ENCODE assay signal across 8 mouse cellular contexts in genomic region chrX:51205548-51206324, GRCm38 (mm10). TPM values are rescaled to one million over a fixed set of nuclear protein-coding genes. Genes with fewer than 3 reads are reported as not detected.
DNase-seq lines count a peak whose midpoint lies in the region; ATAC-seq and TF ChIP-seq lines count a peak whose summit lies in the region.

No protein-coding gene starts in this region.

- ATAC-seq in embryonic facial prominence, embryonic 13.5 days (ENCODE audit: insufficient number of reproducible peaks, insufficient read depth, low FRiP score, low TSS enrichment, low read depth): peak; percentile 64; the same call in 1 of the 2 replicates
- peak; percentile 58; the same call in 1 of the 2 replicates for ATAC-seq in limb, embryonic 15.5 days (ENCODE audit: insufficient number of reproducible peaks, low FRiP score, low TSS enrichment, low read depth)
- peak; percentile 77 for ATAC-seq in midbrain, embryonic 16.5 days

- H3K9ac ChIP-seq in embryonic facial prominence, embryonic 13.5 days: peak overlapping the region; percentile 67
- peak overlapping the region; percentile 39 for H3K9ac ChIP-seq in limb, embryonic 15.5 days
- H3K9ac ChIP-seq in midbrain, embryonic 16.5 days (ENCODE audit: low read depth, low read length): peak overlapping the region; percentile 38; the same call in 1 of the 2 replicates

- H3K9me3 ChIP-seq in embryonic facial prominence, embryonic 13.5 days: no peaks in the 10 kb centered on the region
- H3K9me3 ChIP-seq in hindbrain, embryonic 10.5 days: peaks cover 5% of the 10 kb centered on the region; the same call in 1 of the 2 replicates
- H3K9me3 ChIP-seq in limb, embryonic 15.5 days: no peaks in the 10 kb centered on the region
- no peaks in the 10 kb centered on the region; the same call in 1 of the 2 replicates for H3K9me3 ChIP-seq in midbrain, embryonic 16.5 days (replicated peaks; ENCODE audit: control insufficient read depth, low read length, poor library complexity, severe bottlenecking)

- H3K27ac ChIP-seq in embryonic facial prominence, embryonic 13.5 days: peak overlapping the region; percentile 77
- peak overlapping the region; percentile 85 for H3K27ac ChIP-seq in hindbrain, embryonic 10.5 days
- H3K27ac ChIP-seq in limb, embryonic 15.5 days: peak overlapping the region; percentile 87
- no peak overlapping the region for H3K27ac ChIP-seq in midbrain, embryonic 16.5 days (ENCODE audit: low read length)
- peak overlapping the region; percentile 53; the same call in 1 of the 2 replicates for H3K27ac ChIP-seq in testis, adult 2 months (ENCODE audit: control insufficient read depth, insufficient read depth, low read depth, low read length)

- H3K36me3 ChIP-seq in embryonic facial prominence, embryonic 13.5 days: no peaks in the 10 kb centered on the region
- H3K36me3 ChIP-seq in hindbrain, embryonic 10.5 days: no peaks in the 10 kb centered on the region
- no peaks in the 10 kb centered on the region for H3K36me3 ChIP-seq in limb, embryonic 15.5 days
- no peaks in the 10 kb centered on the region for H3K36me3 ChIP-seq in midbrain, embryonic 16.5 days (ENCODE audit: control insufficient read depth, insufficient read depth, low read length)
- H3K36me3 ChIP-seq in testis, adult 2 months (ENCODE audit: control insufficient read depth, insufficient read depth, low read length): no peaks in the 10 kb centered on the region

- DNase-seq in CD8-positive naive resting alpha-beta T cell, adult 2 months (ENCODE audit: low read depth in 2 of 2, low spot score in 2 of 2): peak; percentile 54 to 62
- DNase-seq in adrenal gland, adult 18-20 months (ENCODE audit: low spot score in 2 of 2): peak; percentile 24
- DNase-seq in hindbrain, embryonic 10.5 days (ENCODE audit: low spot score): peak; percentile 62
- DNase-seq in left cerebral cortex, postnatal 36 days (ENCODE audit: low spot score in 2 of 2): no peak

- no peak for TF ChIP-seq POLR2A in testis, adult 2 months (IDR thresholded peaks at IDR 0.05; ENCODE audit: control insufficient read depth, low read depth, low read length)

- TF ChIP-seq CTCF in testis, adult 2 months (IDR thresholded peaks at IDR 0.05; ENCODE audit: control insufficient read depth, insufficient read depth, insufficient replicate concordance, low read depth, low read length): no peak

- H3K4me3 ChIP-seq in embryonic facial prominence, embryonic 13.5 days: peak overlapping the region; percentile 55
- H3K4me3 ChIP-seq in hindbrain, embryonic 10.5 days: peak overlapping the region; percentile 61
- H3K4me3 ChIP-seq in limb, embryonic 15.5 days: peak overlapping the region; percentile 56
- H3K4me3 ChIP-seq in midbrain, embryonic 16.5 days (ENCODE audit: low read depth, low read length): peak overlapping the region; percentile 56
- peak overlapping the region; percentile 88 for H3K4me3 ChIP-seq in testis, adult 2 months (ENCODE audit: control insufficient read depth, low read depth, low read length)

- no peaks in the 10 kb centered on the region for H3K4me1 ChIP-seq in embryonic facial prominence, embryonic 13.5 days
- H3K4me1 ChIP-seq in hindbrain, embryonic 10.5 days (replicated peaks): no peaks in the 10 kb centered on the region
- no peaks in the 10 kb centered on the region for H3K4me1 ChIP-seq in limb, embryonic 15.5 days
- H3K4me1 ChIP-seq in midbrain, embryonic 16.5 days (ENCODE audit: control insufficient read depth, insufficient read depth, low read length): no peaks in the 10 kb centered on the region
- no peaks in the 10 kb centered on the region for H3K4me1 ChIP-seq in testis, adult 2 months (ENCODE audit: control insufficient read depth, insufficient read depth, low read length)

- intact Hi-C loops in left cerebral cortex, postnatal 36 days (cut with DNase I): no loop called here

- 20% methylated on average over 62 of the region's 79 CpGs for WGBS in embryonic facial prominence, embryonic 13.5 days
- 19% methylated on average over 79 of the region's 79 CpGs for WGBS in hindbrain, embryonic 10.5 days
- 25% methylated on average over 68 of the region's 79 CpGs for WGBS in limb, embryonic 15.5 days
- WGBS in midbrain, embryonic 16.5 days: 29% methylated on average over 60 of the region's 79 CpGs

- peaks cover 20% of the 10 kb centered on the region for H3K27me3 ChIP-seq in embryonic facial prominence, embryonic 13.5 days
- peaks cover 36% of the 10 kb centered on the region for H3K27me3 ChIP-seq in hindbrain, embryonic 10.5 days (ENCODE audit: insufficient read depth, poor library complexity, severe bottlenecking)
- H3K27me3 ChIP-seq in limb, embryonic 15.5 days: peaks cover 4% of the 10 kb centered on the region; the same call in 1 of the 2 replicates
- peaks cover 4% of the 10 kb centered on the region for H3K27me3 ChIP-seq in midbrain, embryonic 16.5 days (ENCODE audit: control insufficient read depth, insufficient read depth, low read depth, low read length)
- no peaks in the 10 kb centered on the region for H3K27me3 ChIP-seq in testis, adult 2 months (ENCODE audit: control insufficient read depth, insufficient read depth, low read length)

- peak overlapping the region; percentile 66 for H3K4me2 ChIP-seq in embryonic facial prominence, embryonic 13.5 days
- peak overlapping the region; percentile 64 for H3K4me2 ChIP-seq in limb, embryonic 15.5 days
- peak overlapping the region; percentile 86 for H3K4me2 ChIP-seq in midbrain, embryonic 16.5 days (ENCODE audit: low read length)

RNA-seq across cellular contexts. Expression of gene Mbnl3, which starts 0.6 kb away (rescaled TPM):
- 1 to 10 TPM; 4.4 to 7.6 TPM for total RNA-seq in adrenal gland, adult 18-20 months (2021)
- polyA plus RNA-seq in embryonic facial prominence, embryonic 13.5 days (2015; fragmentation: Nextera tagmentation; extraction: Ambion mirVana): 11.7 and 12.2 TPM in 2 replicates
- 3.8 and 5.1 TPM in 2 replicates for polyA plus RNA-seq in hindbrain, embryonic 10.5 days (2016; fragmentation: Nextera tagmentation; extraction: Ambion mirVana)
- polyA plus RNA-seq in limb, embryonic 15.5 days (2015; fragmentation: Nextera tagmentation; extraction: Ambion mirVana): 12.3 and 14.0 TPM in 2 replicates
- 0.43 and 0.66 TPM in 2 replicates for polyA plus RNA-seq in midbrain, embryonic 16.5 days (2015; fragmentation: Nextera tagmentation; extraction: Ambion mirVana)
- polyA plus RNA-seq in testis, adult 2 months (2012; rRNA removed): 3.0 and 3.7 TPM in 2 replicates
- under 1 TPM; 0.25 to 0.52 TPM for total RNA-seq in left cerebral cortex, postnatal 36 days (2021)

Comparison
In these comparisons a context has a peak if more than half of its experiments do, and no peak if none do; other contexts are left out.
1. DNase-seq: peak in CD8-positive naive resting alpha-beta T cell, adult 2 months (2 of 2), adrenal gland, adult 18-20 months (2 of 2) and hindbrain, embryonic 10.5 days (single experiment); none in left cerebral cortex, postnatal 36 days (0 of 2).
2. Peak in every context shown above with its lines, with median percentiles within 50 percentile points of each other: ATAC-seq, H3K4me2 ChIP-seq, H3K4me3 ChIP-seq and H3K9ac ChIP-seq.